Mouse (Mus musculus) forebrain, embryonic 16.5 days (tissue): Measurements from ENCODE around the gene Ica1. TPM values are rescaled to one million over a fixed set of nuclear protein-coding genes. Genes with fewer than 3 reads are reported as not detected.

Experiments used
- ATAC-seq: fragments of 200-750 bp; cut with Nextera tagmentation; 2 replicates; pipeline ENCODE4 v1.8.0; 2017; ENCODE audit warnings: mild to moderate bottlenecking, moderate library complexity
- H3K27ac ChIP-seq: fragments of 300-500 bp; sonication (generic); 2 replicates; pipeline ENCODE4 v1.5.1; 2014; ENCODE audit warnings: low read length, control low read depth
- H3K27me3 ChIP-seq: fragments of 300-500 bp; sonication (generic); replicated peaks from 2 replicates; pipeline ENCODE4 v1.6.1; 2014; ENCODE audit warnings: low read length; ENCODE audit not compliant: control insufficient read depth, insufficient read depth
- H3K36me3 ChIP-seq: fragments of 300-500 bp; sonication (generic); 2 replicates; pipeline ENCODE4 v1.6.1; 2014; ENCODE audit not compliant: control insufficient read depth, insufficient read depth
- H3K4me1 ChIP-seq: fragments of 300-500 bp; sonication (generic); replicated peaks from 2 replicates; pipeline ENCODE4 v1.6.1; 2014; ENCODE audit warnings: low read length; ENCODE audit not compliant: control insufficient read depth, insufficient read depth
- H3K4me2 ChIP-seq: fragments of 300-500 bp; sonication (generic); 2 replicates; pipeline ENCODE4 v1.6.1; 2014; ENCODE audit warnings: mild to moderate bottlenecking, low read length, control low read depth
- H3K4me3 ChIP-seq: fragments of 300-500 bp; sonication (generic); replicated peaks from 2 replicates; pipeline ENCODE4 v1.5.1; 2014; ENCODE audit warnings: mild to moderate bottlenecking, low read length, control low read depth
- H3K9ac ChIP-seq: fragments of 300-500 bp; sonication (generic); replicated peaks from 2 replicates; pipeline ENCODE4 v1.6.1; 2014; ENCODE audit warnings: low read depth, low read length, control low read depth
- H3K9me3 ChIP-seq: fragments of 300-500 bp; sonication (generic); 2 replicates; pipeline ENCODE4 v1.6.1; 2016; ENCODE audit warnings: low read length; ENCODE audit not compliant: control insufficient read depth
- WGBS: fragments of 180-500 bp; shearing (Covaris S2); extraction: QIAGEN DNeasy Blood & Tissue Kit; methylation state at CpG from one replicate; pipeline ENCODE4 v1.1.7; 2014; 5-methylcytosine and 5-hydroxymethylcytosine counted together
- polyA plus RNA-seq: library from polyadenylated mRNA; unstranded; fragments of >200 nt; fragmentation: Nextera tagmentation; extraction: Ambion mirVana; gene quantifications from 2 replicates; pipeline ENCODE4 v1.2.1, GENCODE M21; 2015

Gene Ica1
- polyA plus RNA-seq, 1 experiment from 2014 or later: 55.6 TPM

DNA sequence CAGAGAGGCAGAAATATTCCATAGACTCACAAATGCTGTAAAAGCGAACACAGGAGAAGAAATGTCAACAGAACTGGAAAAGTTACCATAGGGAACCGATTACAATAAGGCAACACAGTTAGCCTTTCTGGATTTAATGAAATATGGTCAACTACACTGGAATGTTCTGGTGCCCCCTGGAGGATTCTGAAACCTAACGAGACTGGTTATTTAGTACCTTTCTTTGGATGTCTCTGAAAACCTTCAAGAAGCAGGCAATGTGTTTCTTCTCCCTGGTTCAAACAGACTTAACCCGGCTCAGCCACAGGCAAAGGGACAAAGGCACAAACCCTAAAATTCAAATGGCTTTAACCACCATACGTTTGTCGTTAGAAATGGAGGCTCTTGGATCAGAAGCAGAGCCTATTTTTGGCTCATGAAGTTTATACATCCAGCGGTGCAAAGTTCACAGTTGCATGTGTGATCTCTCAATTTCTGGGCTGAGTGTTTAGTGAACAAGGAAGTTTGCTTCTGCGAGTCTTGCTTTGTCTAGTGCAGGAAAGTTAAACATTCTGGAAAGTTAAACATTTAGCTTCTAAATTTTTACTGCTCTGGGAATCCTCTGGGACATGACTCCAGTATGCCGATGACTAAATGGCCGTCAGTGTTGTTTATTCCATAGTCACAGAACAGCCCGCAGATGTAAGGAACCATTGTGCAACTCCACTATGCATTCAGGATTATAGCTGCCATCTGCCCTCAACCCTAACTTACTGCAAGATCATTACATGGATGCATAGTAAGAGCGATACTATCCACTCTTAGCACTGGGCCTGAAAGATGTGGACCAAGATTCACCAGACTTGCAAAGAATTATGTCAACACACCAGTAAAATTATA, 83.4 kb downstream of the Ica1 start:
- no peaks in the 10 kb centered on the region for H3K27me3 ChIP-seq
- H3K4me2 ChIP-seq: no peak overlapping the region
- H3K4me1 ChIP-seq: peaks cover 10% of the 10 kb centered on the region; the same call in 1 of the 2 replicates
- H3K9me3 ChIP-seq: no peaks in the 10 kb centered on the region
- H3K27ac ChIP-seq: no peak overlapping the region
- no peak for ATAC-seq
- 46% methylated on average over 12 of the region's 12 CpGs for WGBS
- no peak overlapping the region for H3K4me3 ChIP-seq
- no peaks in the 10 kb centered on the region for H3K36me3 ChIP-seq
- no peak overlapping the region for H3K9ac ChIP-seq

DNA sequence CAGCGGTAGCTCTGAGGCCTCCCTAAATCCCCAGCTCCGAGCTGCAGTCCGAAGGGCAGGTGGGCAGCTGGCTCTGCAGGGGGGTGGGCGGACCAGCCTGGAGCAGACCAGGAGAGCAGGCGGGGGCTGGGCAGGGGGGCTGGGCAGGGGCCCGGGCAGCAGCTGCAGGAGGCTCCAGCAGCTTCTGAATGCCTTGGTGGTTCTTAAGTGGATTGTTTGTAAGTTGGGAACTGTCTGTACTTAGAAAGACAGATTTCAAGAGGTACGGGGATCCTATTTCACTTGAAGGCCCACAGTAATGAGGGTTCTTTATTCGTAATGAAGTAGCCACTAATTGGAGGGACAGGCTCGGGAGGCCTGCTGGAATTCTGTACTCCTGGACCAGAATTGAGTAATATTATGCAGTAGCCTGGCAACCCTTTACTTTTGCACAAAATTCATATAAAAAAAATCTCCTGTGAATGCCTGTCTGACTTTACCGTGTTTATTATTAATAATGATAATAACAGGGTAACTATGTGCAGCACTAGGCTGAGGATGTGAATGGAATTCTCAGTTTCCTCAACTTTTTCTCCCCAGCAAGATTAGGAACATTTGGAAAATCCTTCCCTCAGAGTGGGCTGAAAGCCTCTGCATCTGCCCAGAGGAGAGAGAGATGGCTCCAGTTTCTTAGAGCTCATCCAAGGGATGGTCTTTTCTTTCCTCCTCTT, 84.2 kb downstream of the Ica1 start:
- Histone ChIP-seq H3K9me3 (no peaks in the 10 kb centered on the region), H3K36me3 (no peaks in the 10 kb centered on the region), H3K4me2 (no peak overlapping the region), H3K4me3 (no peak overlapping the region), H3K4me1 (peaks cover 10% of the 10 kb centered on the region; the same call in 1 of the 2 replicates), H3K27ac (no peak overlapping the region), H3K9ac (no peak overlapping the region), H3K27me3 (no peaks in the 10 kb centered on the region)
- WGBS: 4% methylated on average over 10 of the region's 10 CpGs
- peak; percentile 83 for ATAC-seq

DNA sequence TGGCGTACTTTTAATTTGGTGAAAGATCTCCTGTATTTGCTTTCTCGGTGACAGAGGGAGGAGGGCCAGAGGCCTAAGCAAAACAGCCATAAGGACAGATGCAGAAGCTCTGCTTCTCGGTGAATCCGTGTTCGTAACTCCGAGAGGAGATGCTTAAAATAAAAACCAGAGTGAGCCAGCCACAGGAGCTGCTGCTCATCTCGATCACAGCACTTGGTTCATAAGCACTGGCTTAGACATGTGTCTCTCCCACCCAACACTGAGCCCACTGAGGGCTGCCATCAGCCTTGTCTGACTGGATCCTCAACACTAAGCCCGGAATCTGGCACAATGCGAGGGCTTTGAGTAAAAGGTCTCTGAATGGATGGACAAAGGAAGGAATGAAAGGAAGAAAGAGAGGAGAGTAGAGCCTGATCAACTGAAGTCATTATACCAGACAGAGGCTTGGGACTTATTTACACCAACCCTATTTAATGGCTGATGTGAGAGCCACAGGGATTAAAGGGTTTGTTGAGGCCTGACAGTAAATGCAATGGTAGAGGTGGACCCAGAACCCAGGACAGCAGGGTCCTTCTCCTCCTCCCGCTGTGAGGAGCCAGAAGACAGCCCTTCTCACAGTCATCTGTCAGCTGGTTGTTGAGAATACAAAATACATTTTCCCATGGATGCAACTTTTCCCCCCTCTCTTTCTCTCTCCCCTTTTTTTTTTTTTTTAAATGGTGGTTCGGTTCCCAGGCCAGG, 85.0 kb downstream of the Ica1 start:
- ATAC-seq: peak; percentile 46
- H3K9ac ChIP-seq: no peak overlapping the region
- H3K27ac ChIP-seq: 0 out of 2 replicates have a peak overlapping the region, but pooled peaks have one; percentile 23

DNA sequence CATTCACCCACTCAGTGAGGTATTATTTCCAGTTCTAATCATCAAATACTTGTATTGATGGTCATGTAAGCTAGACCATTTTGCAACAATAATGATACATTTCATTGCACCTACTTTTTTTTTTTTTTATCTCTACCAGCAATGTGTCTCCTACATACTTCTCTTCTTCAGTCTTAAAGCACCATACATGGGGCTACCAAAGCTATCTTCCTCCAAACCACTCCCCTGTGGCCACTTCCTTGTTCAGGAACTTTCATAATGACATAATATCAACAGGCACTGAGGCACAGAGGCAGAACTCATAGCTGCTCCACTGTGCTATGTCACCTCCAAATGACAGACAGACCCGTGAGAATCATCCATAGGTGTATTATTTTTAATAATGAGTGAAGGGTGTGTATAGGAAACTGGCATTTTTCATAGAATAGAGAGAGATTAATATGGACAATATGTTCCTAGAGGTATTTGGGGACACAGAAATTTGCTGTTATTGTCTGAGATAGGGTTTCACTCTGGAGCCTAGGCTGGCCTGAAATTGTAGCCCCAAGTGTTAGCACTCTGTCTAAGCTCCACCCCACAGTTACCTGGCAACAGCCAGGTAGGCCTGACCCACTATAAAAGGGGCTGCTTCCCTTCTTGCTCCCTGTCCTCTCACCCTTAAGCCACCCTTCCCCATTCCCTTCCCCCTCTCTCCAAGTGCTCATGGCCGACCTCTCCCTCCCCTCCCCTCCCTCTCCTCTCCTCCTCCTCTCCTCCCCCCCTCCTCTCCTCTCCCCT, 86.9 kb downstream of the Ica1 start:
- Histone ChIP-seq H3K4me2 (no peak overlapping the region), H3K4me3 (no peak overlapping the region), H3K9me3 (no peaks in the 10 kb centered on the region), H3K36me3 (no peaks in the 10 kb centered on the region), H3K4me1 (peaks cover 10% of the 10 kb centered on the region; the same call in 1 of the 2 replicates), H3K27me3 (no peaks in the 10 kb centered on the region), H3K27ac (no peak overlapping the region), H3K9ac (no peak overlapping the region)
- WGBS: 60% methylated on average over 2 of the region's 2 CpGs
- no peak for ATAC-seq

More for the DNA sequence above, 85.0 kb downstream of the Ica1 start:
- Histone ChIP-seq H3K9me3 (no peaks in the 10 kb centered on the region), H3K27me3 (no peaks in the 10 kb centered on the region), H3K4me3 (no peak overlapping the region), H3K4me1 (peaks cover 10% of the 10 kb centered on the region; the same call in 1 of the 2 replicates), H3K36me3 (no peaks in the 10 kb centered on the region), H3K4me2 (no peak overlapping the region)
- WGBS: 15% methylated on average over 11 of the region's 11 CpGs

DNA sequence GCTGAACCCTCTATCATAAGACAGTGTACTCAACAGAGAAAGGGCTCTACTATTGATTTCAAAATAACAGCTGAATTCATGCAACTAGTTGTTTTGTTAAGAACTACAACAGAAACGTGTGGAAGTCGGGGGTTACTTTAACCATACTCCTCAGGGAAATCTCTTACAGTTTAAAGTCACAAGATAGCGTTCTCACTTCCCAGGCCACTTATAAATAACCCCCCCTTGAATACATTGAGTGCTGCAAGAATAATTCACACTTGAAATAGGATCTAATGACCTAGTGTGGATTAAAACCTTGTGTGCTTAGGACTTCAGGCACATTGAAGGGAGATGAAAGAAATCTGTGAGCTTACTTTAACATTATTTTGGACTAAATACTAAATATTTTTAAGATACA, 87.8 kb downstream of the Ica1 start:
- Histone ChIP-seq H3K4me1 (peaks cover 10% of the 10 kb centered on the region; the same call in 1 of the 2 replicates), H3K27me3 (no peaks in the 10 kb centered on the region), H3K9ac (no peak overlapping the region), H3K4me2 (no peak overlapping the region), H3K36me3 (no peaks in the 10 kb centered on the region), H3K9me3 (no peaks in the 10 kb centered on the region), H3K27ac (no peak overlapping the region), H3K4me3 (no peak overlapping the region)
- 51% methylated on average over 3 of the region's 3 CpGs for WGBS
- ATAC-seq: no peak

DNA sequence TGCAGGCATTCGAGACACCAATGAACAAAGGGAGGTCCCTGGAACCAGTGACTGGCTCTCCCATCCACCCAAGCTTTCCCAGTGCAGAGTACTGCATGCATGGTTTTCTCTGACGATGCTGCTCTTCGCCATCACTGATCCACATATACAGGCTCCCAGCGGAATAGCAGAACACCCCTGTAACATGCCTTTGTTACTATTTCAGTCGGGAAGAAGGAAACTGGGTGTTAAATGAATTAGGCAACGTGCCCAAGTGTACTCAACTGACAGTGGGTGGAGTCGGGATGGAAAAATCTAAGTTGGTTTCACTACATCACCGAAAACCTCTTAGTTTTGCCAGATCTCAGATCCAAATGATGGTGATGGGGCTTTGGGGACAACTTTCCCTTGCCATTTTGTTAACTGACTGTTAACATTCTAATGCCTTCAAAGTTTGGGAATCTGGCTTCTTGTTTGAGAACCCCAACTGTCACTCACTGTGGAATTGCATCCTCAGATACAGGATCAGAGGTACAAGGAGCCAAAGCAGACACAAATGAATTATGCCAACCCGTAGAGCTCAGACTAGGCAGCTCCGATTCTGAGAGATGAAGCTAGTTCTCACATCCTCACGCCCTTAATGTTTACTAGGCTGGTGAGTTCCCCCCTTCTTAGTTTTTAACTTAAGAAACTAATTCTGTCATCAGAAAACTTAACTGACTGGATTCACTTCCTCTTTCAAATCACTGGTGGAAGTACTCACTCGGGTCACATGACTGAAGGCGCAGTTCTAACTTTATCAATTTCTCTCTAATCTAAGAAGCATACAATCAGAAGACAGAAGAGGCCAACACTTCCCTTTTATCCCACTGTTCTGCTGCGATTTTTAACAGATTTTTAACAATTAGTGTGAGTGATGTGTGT, 91.4 kb downstream of the Ica1 start:
- no peak overlapping the region for H3K27ac ChIP-seq
- no peaks in the 10 kb centered on the region for H3K36me3 ChIP-seq
- H3K27me3 ChIP-seq: no peaks in the 10 kb centered on the region
- no peaks in the 10 kb centered on the region for H3K4me1 ChIP-seq
- H3K4me2 ChIP-seq: no peak overlapping the region
- 75% methylated on average over 14 of the region's 14 CpGs for WGBS
- no peak for ATAC-seq
- H3K9ac ChIP-seq: no peak overlapping the region
- no peak overlapping the region for H3K4me3 ChIP-seq
- no peaks in the 10 kb centered on the region for H3K9me3 ChIP-seq

DNA sequence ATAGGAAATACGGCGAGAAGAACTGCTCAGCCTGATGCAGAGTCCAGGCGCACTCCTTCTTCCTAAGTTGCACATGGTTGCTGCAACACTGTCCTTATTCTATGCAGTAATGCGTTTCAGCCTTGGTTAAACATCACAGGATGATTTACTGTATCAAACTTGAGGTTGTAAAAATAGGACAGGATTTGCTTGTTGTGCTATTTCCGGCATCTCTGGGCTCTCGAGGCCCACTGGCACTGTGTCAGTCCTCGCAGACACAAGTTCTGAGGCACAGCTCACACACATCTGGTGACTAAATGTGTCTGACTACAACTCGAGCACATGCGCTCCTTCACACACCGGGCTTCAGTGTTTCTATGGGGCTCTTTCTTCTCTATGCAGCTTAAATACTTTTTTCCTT, 94.9 kb downstream of the Ica1 start:
- ATAC-seq: no peak
- Histone ChIP-seq H3K9ac (no peak overlapping the region), H3K9me3 (no peaks in the 10 kb centered on the region), H3K4me3 (no peak overlapping the region), H3K4me1 (no peaks in the 10 kb centered on the region), H3K27ac (no peak overlapping the region), H3K4me2 (no peak overlapping the region), H3K27me3 (no peaks in the 10 kb centered on the region), H3K36me3 (no peaks in the 10 kb centered on the region)
- 71% methylated on average over 10 of the region's 10 CpGs for WGBS

DNA sequence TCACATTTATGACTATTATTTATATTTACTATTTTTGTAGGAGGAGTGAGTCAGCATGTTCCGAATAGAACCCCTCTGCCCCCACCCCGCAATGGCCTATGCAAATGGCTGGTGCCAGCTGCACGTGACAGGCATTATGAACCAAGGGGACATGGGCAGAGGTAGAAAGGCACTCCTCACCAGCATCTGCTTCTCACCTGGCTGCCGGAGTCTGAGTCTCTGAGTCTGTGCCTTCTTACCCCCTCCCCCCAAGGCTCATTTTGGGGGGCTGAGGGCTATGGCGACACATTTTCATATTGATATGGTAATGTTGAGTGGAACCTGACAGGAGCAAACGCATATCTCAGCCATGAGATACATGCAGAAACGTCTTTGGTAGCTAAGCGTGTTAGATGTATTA, 97.4 kb downstream of the Ica1 start:
- H3K4me1 ChIP-seq: no peaks in the 10 kb centered on the region
- no peaks in the 10 kb centered on the region for H3K36me3 ChIP-seq
- H3K27ac ChIP-seq: no peak overlapping the region
- ATAC-seq: no peak
- no peak overlapping the region for H3K4me3 ChIP-seq
- H3K9me3 ChIP-seq: no peaks in the 10 kb centered on the region
- no peak overlapping the region for H3K4me2 ChIP-seq
- no peaks in the 10 kb centered on the region for H3K27me3 ChIP-seq
- H3K9ac ChIP-seq: no peak overlapping the region
- 88% methylated on average over 8 of the region's 8 CpGs for WGBS
